Mouse (Mus musculus) lung, adult 2 months (tissue): ENCODE data around the gene Pou5f2. TPM values are rescaled to one million over a fixed set of nuclear protein-coding genes. Genes with fewer than 3 reads are reported as not detected.

Experiments used
- DNase-seq: peaks from one replicate; pipeline ENCODE4 v3.0.0; 2022
- H3K4me1 ChIP-seq: fragments of 200-500 bp; 2 replicates; pipeline ENCODE4 v1.6.1; 2011; ENCODE audit warnings: low read length; ENCODE audit not compliant: control insufficient read depth, insufficient read depth
- H3K4me3 ChIP-seq: fragments of 200-500 bp; replicated peaks from 2 replicates; pipeline ENCODE3; 2011; ENCODE audit warnings: low read depth, mild to moderate bottlenecking, control low read depth, low read length; ENCODE audit errors: extremely low read depth
- CTCF ChIP-seq: fragments of 200-500 bp; IDR thresholded peaks from 2 replicates; pipeline ENCODE4 v1.5.1; 2011; ENCODE audit warnings: mild to moderate bottlenecking, low read length, control low read depth; ENCODE audit not compliant: insufficient read depth
- POLR2A ChIP-seq: fragments of 200-500 bp; IDR thresholded peaks from 2 replicates; pipeline ENCODE4 v1.6.1; 2011; ENCODE audit warnings: low read depth, mild to moderate bottlenecking, control low read depth, low read length, borderline replicate concordance; ENCODE audit errors: extremely low read depth
- WGBS: fragments of 180-500 bp; shearing (Covaris S2); methylation state at CpG from one replicate; pipeline ENCODE4 v1.1.7; 2018; 5-methylcytosine and 5-hydroxymethylcytosine counted together
- polyA plus RNA-seq: library from polyadenylated mRNA; depleted of rRNA; stranded (reverse); fragments of >200 nt; gene quantifications from 2 replicates; pipeline ENCODE4 v1.2.3, GENCODE M21; 2012; rRNA removed

The Pou5f2 gene
- polyA plus RNA-seq, 1 experiment, result 0.13 TPM

GRCm38 (mm10) chr13:78043203-78043602 is 18.5 kb downstream of the Pou5f2 start:
- no peak for DNase-seq
- WGBS, result 71% methylated on average over 6 of the region's 6 CpGs
- no peaks in the 10 kb centered on the region for H3K4me1 ChIP-seq

GRCm38 (mm10) chr13:78045116-78045515 is 20.4 kb downstream of the Pou5f2 start:
- Histone ChIP-seq H3K4me3 (no peak overlapping the region), H3K4me1 (no peaks in the 10 kb centered on the region)
- TF ChIP-seq CTCF (no peak), POLR2A (no peak)
- WGBS, result 46% methylated on average over 5 of the region's 5 CpGs
- no peak for DNase-seq

More at GRCm38 (mm10) chr13:78043203-78043602, 18.5 kb downstream of the Pou5f2 start:
- TF ChIP-seq POLR2A, result no peak
- no peak for TF ChIP-seq CTCF
- no peak overlapping the region for H3K4me3 ChIP-seq

Other genes starting within 250 kb of the Pou5f2 start
- gene Nr2f1, start 174.9 kb downstream of the Pou5f2 start, polyA plus RNA-seq, result 26.7 and 30.7 TPM in 2 replicates